Mouse (Mus musculus): ENCODE results near the gene Cc2d1b.

DNA sequence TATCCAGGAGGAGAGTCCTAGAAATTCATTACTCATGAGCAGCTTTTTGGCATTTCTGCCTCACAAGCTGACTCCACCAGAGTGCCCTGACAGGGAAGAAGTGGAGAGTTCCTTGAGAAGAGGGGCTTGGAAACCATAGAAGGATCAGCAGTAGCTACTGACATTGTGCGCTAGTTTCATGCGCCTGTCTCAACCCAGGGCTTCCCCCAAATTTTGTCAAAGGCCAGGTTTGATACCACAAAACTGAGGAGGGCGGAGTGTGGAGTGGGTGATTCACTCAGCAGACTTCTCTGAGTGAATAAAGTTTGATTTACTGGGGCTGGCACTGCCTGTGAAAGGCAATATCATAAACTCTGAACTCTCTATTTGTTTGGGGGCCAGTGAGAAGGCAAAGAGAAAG is 11.1 kb upstream of the Cc2d1b start:
- TF ChIP-seq CTCF (IDR thresholded peaks at IDR 0.05; ENCODE audit: borderline replicate concordance, insufficient read depth, low read length) (no peak), POLR2A (IDR thresholded peaks at IDR 0.05; ENCODE audit: low read depth, low read length) (no peak)
